Mouse (Mus musculus) cerebellum, adult 2 months (tissue): Measurements from ENCODE around the gene Nln.

ENCODE experiments used
- CTCF ChIP-seq: fragments of 200-500 bp; IDR thresholded peaks from 2 replicates; pipeline ENCODE4 v1.5.1; 2011; ENCODE audit warnings: low read depth, mild to moderate bottlenecking, control low read depth, low read length, moderate library complexity, borderline replicate concordance; ENCODE audit not compliant: insufficient read depth
- POLR2A ChIP-seq: fragments of 200-500 bp; IDR thresholded peaks from 2 replicates; pipeline ENCODE4 v1.6.1; 2011; ENCODE audit warnings: low read length, control low read depth, borderline replicate concordance; ENCODE audit not compliant: insufficient read depth

DNA sequence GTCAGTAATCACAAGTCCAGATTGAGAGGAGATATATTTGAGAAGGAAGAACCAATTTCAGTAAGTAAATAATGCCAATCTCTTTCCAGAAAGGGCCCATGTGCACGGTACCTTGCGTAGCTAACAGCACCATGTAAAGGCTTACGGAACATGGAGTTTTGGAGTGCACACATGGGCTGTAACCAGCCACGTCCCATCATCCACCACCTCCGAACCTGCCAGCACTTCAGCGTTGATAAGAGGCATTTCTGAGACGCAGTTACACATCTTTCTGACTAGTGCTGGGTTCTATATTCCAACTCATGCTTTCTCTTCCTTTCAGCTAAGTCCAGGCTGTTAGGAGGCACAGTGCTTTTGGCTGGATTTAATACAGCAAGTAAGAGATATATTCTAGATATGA lies 12.2 kb downstream of the Nln start:
- TF ChIP-seq CTCF (no peak), POLR2A (no peak)
